15 mouse cellular contexts compared by ENCODE assay signal in the genomic region with DNA sequence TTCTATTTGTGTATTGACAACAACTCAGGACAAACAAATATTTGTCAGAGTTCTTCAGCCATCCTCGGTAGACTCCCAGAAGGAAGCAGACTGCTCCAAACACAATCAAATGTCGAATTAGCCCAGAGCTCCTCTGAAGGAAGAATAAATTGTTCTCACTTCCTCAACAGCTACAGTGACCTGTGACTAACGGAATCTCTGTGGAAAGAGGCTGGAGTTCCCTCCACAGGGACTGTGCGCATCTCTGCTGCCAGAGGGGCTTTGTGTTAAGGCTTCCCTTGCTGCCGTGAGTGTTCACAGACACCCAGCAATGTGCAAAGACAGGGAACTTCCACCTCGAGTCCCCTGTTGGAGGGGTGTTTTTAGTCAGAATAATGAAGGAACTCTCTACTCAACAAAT.
"Had no signal": no experiment of that assay in that cellular context is flagged by ENCODE, and none has a peak within 500 bp of the region (broad histone marks: within the 10 kb centered on the region; RNA-seq: fewer than 3 reads in every experiment).

No protein-coding gene starts in this region.

- H3K27ac ChIP-seq: kidney, embryonic 15.5 days; limb, embryonic 12.5 days; liver, embryonic 13.5 days; midbrain, embryonic 12.5 days; neural tube, embryonic 13.5 days; stomach, embryonic 15.5 days had no signal

- H3K4me2 ChIP-seq: kidney, embryonic 15.5 days; limb, embryonic 12.5 days; liver, embryonic 13.5 days; midbrain, embryonic 12.5 days; neural tube, embryonic 13.5 days; stomach, embryonic 15.5 days had no signal

- DNase-seq: kidney, adult 2 months; kidney, postnatal 14 days; liver; liver, embryonic 13.5 days; liver, postnatal 0 days; lung, postnatal 4 days; retina, postnatal 1 day; spleen, adult 18-20 months; thymus, postnatal 36 days had no signal

- H3K9me3 ChIP-seq: kidney, embryonic 15.5 days; limb, embryonic 12.5 days; liver, embryonic 13.5 days; midbrain, embryonic 12.5 days; neural tube, embryonic 13.5 days; stomach, embryonic 15.5 days had no signal

- H3K4me1 ChIP-seq: midbrain, embryonic 12.5 days had no signal

- H3K27me3 ChIP-seq: kidney, embryonic 15.5 days; liver, embryonic 13.5 days; neural tube, embryonic 13.5 days; stomach, embryonic 15.5 days had no signal

- H3K36me3 ChIP-seq: kidney, embryonic 15.5 days; limb, embryonic 12.5 days; liver, embryonic 13.5 days; midbrain, embryonic 12.5 days; neural tube, embryonic 13.5 days; stomach, embryonic 15.5 days had no signal

- H3K9ac ChIP-seq: kidney, embryonic 15.5 days; limb, embryonic 12.5 days; liver, embryonic 13.5 days; liver, postnatal 0 days; midbrain, embryonic 12.5 days; neural tube, embryonic 13.5 days; stomach, embryonic 15.5 days had no signal

- ATAC-seq: liver, postnatal 0 days; midbrain, embryonic 16.5 days had no signal

- H3K4me3 ChIP-seq: kidney, embryonic 15.5 days; limb, embryonic 12.5 days; liver, embryonic 13.5 days; midbrain, embryonic 12.5 days; neural tube, embryonic 13.5 days; stomach, embryonic 15.5 days had no signal
